7 mouse cellular contexts compared by ENCODE assay signal in genomic region chr11:98907437-98908173, GRCm38 (mm10). TPM values are rescaled to one million over a fixed set of nuclear protein-coding genes. Genes with fewer than 3 reads are reported as not detected.
A peak's percentile ranks its signal among the peaks of the same experiment; 100 is the strongest.
DNase-seq lines count a peak whose midpoint lies in the region; ATAC-seq lines count a peak whose summit lies in the region.

Gene Cdc6, plus strand, starts transcription at chr11:98907801.

- peak; percentile 94 for ATAC-seq in embryonic facial prominence, embryonic 11.5 days (replicated peaks; ENCODE audit: insufficient number of reproducible peaks, low FRiP score, low TSS enrichment, low read depth)
- ATAC-seq in granulocyte monocyte progenitor cell, adult 5-6 weeks (replicated peaks; ENCODE audit: poor library complexity, severe bottlenecking), result peak; percentile 96
- peak; percentile 98 for ATAC-seq in midbrain, embryonic 13.5 days

- DNase-seq in adrenal gland, postnatal 14 days, result peak; percentile 98
- DNase-seq in embryonic facial prominence, embryonic 11.5 days (ENCODE audit: low spot score), result peak; percentile 99
- peak; percentile 97 for DNase-seq in kidney, adult 11 months
- DNase-seq in limb, embryonic 10.5 days (ENCODE audit: low spot score), result peak; percentile 95
- peak; percentile 95 for DNase-seq in spleen, adult 12 weeks (ENCODE audit: low spot score)

- peak within 1 kb of the TSS; percentile 58 for H3K4me3 ChIP-seq in embryonic facial prominence, embryonic 11.5 days (ENCODE audit: low read depth, low read length)
- H3K4me3 ChIP-seq in limb, embryonic 10.5 days, result peak within 1 kb of the TSS; percentile 77
- H3K4me3 ChIP-seq in midbrain, embryonic 13.5 days (replicated peaks), result peak within 1 kb of the TSS; percentile 51

- no peaks in the 10 kb centered on the region for H3K9me3 ChIP-seq in embryonic facial prominence, embryonic 11.5 days (replicated peaks; ENCODE audit: control insufficient read depth, low read length)
- H3K9me3 ChIP-seq in limb, embryonic 10.5 days (replicated peaks), result no peaks in the 10 kb centered on the region
- no peaks in the 10 kb centered on the region for H3K9me3 ChIP-seq in midbrain, embryonic 13.5 days

- H3K27ac ChIP-seq in embryonic facial prominence, embryonic 11.5 days (replicated peaks; ENCODE audit: low read depth, low read length), result peak within 1 kb of the TSS; percentile 57; the same call in 1 of the 2 replicates
- peak within 1 kb of the TSS; percentile 90 for H3K27ac ChIP-seq in limb, embryonic 10.5 days
- no peak within 1 kb of the TSS for H3K27ac ChIP-seq in midbrain, embryonic 13.5 days

- peak within 1 kb of the TSS; percentile 67 for H3K9ac ChIP-seq in embryonic facial prominence, embryonic 11.5 days (replicated peaks; ENCODE audit: low read length)
- H3K9ac ChIP-seq in midbrain, embryonic 13.5 days (replicated peaks), result peak within 1 kb of the TSS; percentile 57

- under 1% methylated on average over 49 of the region's 49 CpGs for WGBS in embryonic facial prominence, embryonic 11.5 days
- under 1% methylated on average over 49 of the region's 49 CpGs for WGBS in limb, embryonic 10.5 days
- WGBS in midbrain, embryonic 13.5 days, result under 1% methylated on average over 49 of the region's 49 CpGs

- peaks cover 7% of the 10 kb centered on the region for H3K4me1 ChIP-seq in embryonic facial prominence, embryonic 11.5 days (ENCODE audit: control insufficient read depth, insufficient read depth, low read length)
- H3K4me1 ChIP-seq in limb, embryonic 10.5 days, result peaks cover 44% of the 10 kb centered on the region
- H3K4me1 ChIP-seq in midbrain, embryonic 13.5 days (replicated peaks), result peaks cover 27% of the 10 kb centered on the region

- no peaks in the 10 kb centered on the region for H3K27me3 ChIP-seq in embryonic facial prominence, embryonic 11.5 days (ENCODE audit: control insufficient read depth, insufficient read depth, low read length)
- no peaks in the 10 kb centered on the region for H3K27me3 ChIP-seq in limb, embryonic 10.5 days (ENCODE audit: low read depth, poor library complexity, severe bottlenecking)
- H3K27me3 ChIP-seq in midbrain, embryonic 13.5 days, result no peaks in the 10 kb centered on the region

- H3K4me2 ChIP-seq in embryonic facial prominence, embryonic 11.5 days (ENCODE audit: low read depth, low read length), result peak within 1 kb of the TSS; percentile 73
- peak within 1 kb of the TSS; percentile 88 for H3K4me2 ChIP-seq in midbrain, embryonic 13.5 days (replicated peaks)

- peaks cover 4% of the 10 kb centered on the region; the same call in 1 of the 2 replicates for H3K36me3 ChIP-seq in embryonic facial prominence, embryonic 11.5 days (replicated peaks; ENCODE audit: control insufficient read depth, insufficient read depth, low read depth, low read length)
- peaks cover 61% of the 10 kb centered on the region for H3K36me3 ChIP-seq in limb, embryonic 10.5 days
- peaks cover 16% of the 10 kb centered on the region; the same call in 1 of the 2 replicates for H3K36me3 ChIP-seq in midbrain, embryonic 13.5 days

RNA-seq across cellular contexts. Expression of gene Cdc6, which starts in this region (rescaled TPM):
- total RNA-seq in adrenal gland, postnatal 14 days (2021), result 3.5 and 5.8 TPM in 2 replicates
- polyA plus RNA-seq in embryonic facial prominence, embryonic 11.5 days (2014; fragmentation: Nextera tagmentation; extraction: Ambion mirVana), result 55.4 and 57.1 TPM in 2 replicates
- total RNA-seq in granulocyte monocyte progenitor cell, adult 5-6 weeks (2014; fragmentation: Nextera tagmentation), result 47.8 and 58.8 TPM in 2 replicates
- total RNA-seq in granulocyte monocyte progenitor cell, adult 5-6 weeks (2017), result 30.3 and 43.5 TPM in 2 replicates
- polyA plus RNA-seq in limb, embryonic 10.5 days (2016; fragmentation: Nextera tagmentation; extraction: Ambion mirVana), result 69.9 and 79.5 TPM in 2 replicates
- polyA plus RNA-seq in midbrain, embryonic 13.5 days (2015; fragmentation: Nextera tagmentation; extraction: Ambion mirVana), result 10.6 and 11.3 TPM in 2 replicates
